Comparison of ENCODE assay signal across 8 mouse cellular contexts in genomic region chr13:23368583-23369420, GRCm38 (mm10). TPM values are rescaled to one million over a fixed set of nuclear protein-coding genes. Genes with fewer than 3 reads are reported as not detected.
A peak's percentile ranks its signal among the peaks of the same experiment; 100 is the strongest.
DNase-seq lines count a peak whose midpoint lies in the region; ATAC-seq lines count a peak whose summit lies in the region.

Gene Zfp322a, minus strand, starts transcription at chr13:23369208.

- H3K9me3 ChIP-seq in intestine, embryonic 14.5 days (ENCODE audit: control insufficient read depth, low read length) = no peaks in the 10 kb centered on the region

- WGBS in intestine, embryonic 14.5 days = under 1% methylated on average over 55 of the region's 55 CpGs

- peak within 1 kb of the TSS; percentile 97 for H3K27ac ChIP-seq in intestine, embryonic 14.5 days (ENCODE audit: low read depth)

- no peaks in the 10 kb centered on the region for H3K27me3 ChIP-seq in intestine, embryonic 14.5 days (replicated peaks; ENCODE audit: control insufficient read depth, insufficient read depth, low read length)

- peak; percentile 91 to 94 for DNase-seq in adrenal gland, adult 18-20 months (ENCODE audit: low spot score in 2 of 2)
- peak; percentile 97 for DNase-seq in embryo, embryonic 11 days
- peak; percentile 97 for DNase-seq in gastrocnemius, postnatal 25 days
- peak; percentile 95 for DNase-seq in intestine, embryonic 14.5 days (ENCODE audit: low spot score)
- peak; percentile 97 for DNase-seq in left cerebral cortex, postnatal 14 days (ENCODE audit: low spot score in 2 of 2)
- peak; percentile 97 for DNase-seq in mesoderm, embryonic 11.5 days (ENCODE audit: low read depth, low spot score)
- DNase-seq in right cerebral cortex, postnatal 36 days (ENCODE audit: low spot score in 2 of 2) = peak; percentile 97
- peak; percentile 97 for DNase-seq in yolk sac, embryonic 10.5 days (ENCODE audit: low spot score)

- H3K9ac ChIP-seq in intestine, embryonic 14.5 days (ENCODE audit: low read length) = peak within 1 kb of the TSS; percentile 80

- H3K4me2 ChIP-seq in intestine, embryonic 14.5 days (ENCODE audit: low read length) = peak within 1 kb of the TSS; percentile 82

- ATAC-seq in intestine, embryonic 14.5 days (replicated peaks; ENCODE audit: low FRiP score, low TSS enrichment, low read depth) = peak; percentile 100

- H3K36me3 ChIP-seq in intestine, embryonic 14.5 days (ENCODE audit: control insufficient read depth, insufficient read depth, low read length) = peaks cover 13% of the 10 kb centered on the region

- peak within 1 kb of the TSS; percentile 76 for H3K4me3 ChIP-seq in intestine, embryonic 14.5 days (ENCODE audit: low read depth, low read length)

- peaks cover 21% of the 10 kb centered on the region for H3K4me1 ChIP-seq in intestine, embryonic 14.5 days (replicated peaks; ENCODE audit: control insufficient read depth, insufficient read depth, low read length)

- intact Hi-C loops in left cerebral cortex, postnatal 14 days (cut with DNase I) = no loop called here

RNA-seq across cellular contexts. Expression of gene Zfp322a, which starts in this region (rescaled TPM):
- total RNA-seq in adrenal gland, adult 18-20 months (2021) = 10 to 100 TPM; 15.0 to 18.5 TPM
- 10 to 100 TPM in 1 of 2 experiments, 1 to 10 TPM in 1; 8.8 to 10.3 TPM for total RNA-seq in gastrocnemius, postnatal 25 days (2021)
- 39.5 and 49.8 TPM in 2 replicates for polyA plus RNA-seq in intestine, embryonic 14.5 days (2014; fragmentation: Nextera tagmentation; extraction: Ambion mirVana)
- 10 to 100 TPM; 39.5 TPM for total RNA-seq in left cerebral cortex, postnatal 14 days (2021)

Comparison
In these comparisons a context has a peak if more than half of its experiments do, and no peak if none do; other contexts are left out.
1. Peak in every context shown above with its lines: DNase-seq, ATAC-seq, H3K4me3 ChIP-seq and H3K27ac ChIP-seq.